Mouse (Mus musculus) kidney, embryonic 14.5 days (tissue): Measurements from ENCODE around the gene Prpf3. TPM values are rescaled to one million over a fixed set of nuclear protein-coding genes. Genes with fewer than 3 reads are reported as not detected.
"Not testable (repeated sequence)": the region's sequence is repeated elsewhere in the genome, so short reads cannot be mapped to it uniquely, and the experiment has no call there.

ENCODE experiments used
- ATAC-seq: fragments of 200-750 bp; cut with Nextera tagmentation; 2 replicates; pipeline ENCODE4 v1.8.0; 2017; ENCODE audit warnings: moderate number of reproducible peaks, mild to moderate bottlenecking, moderate TSS enrichment, moderate library complexity; ENCODE audit not compliant: low FRiP score, low TSS enrichment
- H3K27ac ChIP-seq: fragments of 300-500 bp; sonication (generic); 2 replicates; pipeline ENCODE4 v1.5.1; 2014; ENCODE audit warnings: low read depth, mild to moderate bottlenecking, low read length, moderate library complexity, mixed read lengths
- H3K27me3 ChIP-seq: fragments of 300-500 bp; sonication (generic); 2 replicates; pipeline ENCODE4 v1.6.1; 2014; ENCODE audit warnings: mild to moderate bottlenecking, low read length; ENCODE audit not compliant: control insufficient read depth, insufficient read depth
- H3K36me3 ChIP-seq: fragments of 300-500 bp; sonication (generic); 2 replicates; pipeline ENCODE4 v1.6.1; 2014; ENCODE audit warnings: low read length, mixed read lengths; ENCODE audit not compliant: control insufficient read depth, insufficient read depth
- H3K4me1 ChIP-seq: fragments of 300-500 bp; sonication (generic); 2 replicates; pipeline ENCODE4 v1.6.1; 2014; ENCODE audit warnings: low read length, mixed read lengths; ENCODE audit not compliant: control insufficient read depth, insufficient read depth
- H3K4me2 ChIP-seq: fragments of 300-500 bp; sonication (generic); replicated peaks from 2 replicates; pipeline ENCODE4 v1.6.1; 2014; ENCODE audit warnings: low read depth, mild to moderate bottlenecking, low read length
- H3K4me3 ChIP-seq: fragments of 300-500 bp; sonication (generic); 2 replicates; pipeline ENCODE4 v1.5.1; 2014; ENCODE audit warnings: mild to moderate bottlenecking, low read length
- H3K9ac ChIP-seq: fragments of 300-500 bp; sonication (generic); 2 replicates; pipeline ENCODE4 v1.6.1; 2014; ENCODE audit warnings: low read depth, mild to moderate bottlenecking, low read length, moderate library complexity
- H3K9me3 ChIP-seq: fragments of 300-500 bp; sonication (generic); 2 replicates; pipeline ENCODE4 v1.6.1; 2016; ENCODE audit warnings: low read length; ENCODE audit not compliant: control insufficient read depth
- WGBS: fragments of 180-500 bp; shearing (Covaris S2); extraction: QIAGEN DNeasy Blood & Tissue Kit; methylation state at CpG from one replicate; pipeline ENCODE4 v1.1.7; 2014; 5-methylcytosine and 5-hydroxymethylcytosine counted together
- polyA plus RNA-seq: library from polyadenylated mRNA; unstranded; fragments of >200 nt; fragmentation: Nextera tagmentation; extraction: Ambion mirVana; gene quantifications from 2 replicates; pipeline ENCODE4 v1.2.1, GENCODE M21; 2014

The Prpf3 gene
- polyA plus RNA-seq, 1 experiment from 2014 or later, result 60.8 TPM

- no peaks in the 10 kb centered on the region for H3K9me3 ChIP-seq
- no peak overlapping the region for H3K4me3 ChIP-seq
- H3K27ac ChIP-seq, result no peak overlapping the region
- peaks cover 51% of the 10 kb centered on the region for H3K36me3 ChIP-seq
- ATAC-seq, result no peak
- no peak overlapping the region for H3K4me2 ChIP-seq
- 93% methylated on average over 5 of the region's 5 CpGs for WGBS
- H3K27me3 ChIP-seq, result no peaks in the 10 kb centered on the region
- 0 out of 2 replicates have a peak, but pooled peaks cover 3% of the 10 kb centered on the region for H3K4me1 ChIP-seq
- H3K9ac ChIP-seq, result no peak overlapping the region
These were observed 10.4 kb upstream of the Prpf3 start for GRCm38 (mm10) chr3:95866071-95866470.

- Histone ChIP-seq H3K9ac (no peak overlapping the region), H3K4me2 (no peak overlapping the region), H3K27ac (no peak overlapping the region), H3K4me1 (0 out of 2 replicates have a peak, but pooled peaks cover 3% of the 10 kb centered on the region), H3K9me3 (no peaks in the 10 kb centered on the region), H3K36me3 (peaks cover 51% of the 10 kb centered on the region), H3K27me3 (no peaks in the 10 kb centered on the region), H3K4me3 (no peak overlapping the region)
- ATAC-seq, result no peak
- 92% methylated on average over 20 of the region's 20 CpGs for WGBS
These were observed 9.9 kb upstream of the Prpf3 start for GRCm38 (mm10) chr3:95865571-95865970.

- Histone ChIP-seq H3K4me1 (no peaks in the 10 kb centered on the region), H3K36me3 (peaks cover 51% of the 10 kb centered on the region), H3K9me3 (no peaks in the 10 kb centered on the region), H3K9ac (no peak overlapping the region), H3K4me3 (no peak overlapping the region), H3K27me3 (no peaks in the 10 kb centered on the region), H3K4me2 (no peak overlapping the region), H3K27ac (no peak overlapping the region)
- WGBS, result 83% methylated on average over 5 of the region's 5 CpGs
- ATAC-seq, result no peak
These were observed 9.4 kb upstream of the Prpf3 start for GRCm38 (mm10) chr3:95865050-95865449.

GRCm38 (mm10) chr3:95863578-95863977 lies 7.9 kb upstream of the Prpf3 start:
- H3K27me3 ChIP-seq, result no peaks in the 10 kb centered on the region
- H3K36me3 ChIP-seq, result peaks cover 43% of the 10 kb centered on the region
- no peak overlapping the region for H3K4me2 ChIP-seq
- H3K4me1 ChIP-seq, result no peaks in the 10 kb centered on the region
- ATAC-seq, result no peak
- H3K9me3 ChIP-seq, result no peaks in the 10 kb centered on the region
- WGBS, result 80% methylated on average over 7 of the region's 7 CpGs
- H3K9ac ChIP-seq, result no peak overlapping the region
- H3K4me3 ChIP-seq, result no peak overlapping the region
- H3K27ac ChIP-seq, result no peak overlapping the region

- H3K4me1 ChIP-seq, result no peaks in the 10 kb centered on the region
- H3K9ac ChIP-seq, result no peak overlapping the region
- no peaks in the 10 kb centered on the region for H3K27me3 ChIP-seq
- no peak overlapping the region for H3K4me3 ChIP-seq
- 49% methylated on average over 2 of the region's 2 CpGs for WGBS
- H3K9me3 ChIP-seq, result no peaks in the 10 kb centered on the region
- peak; percentile 41; the same call in 1 of the 2 replicates for ATAC-seq
- H3K27ac ChIP-seq, result no peak overlapping the region
- H3K4me2 ChIP-seq, result no peak overlapping the region
- peaks cover 30% of the 10 kb centered on the region for H3K36me3 ChIP-seq
These were observed 6.1 kb upstream of the Prpf3 start for GRCm38 (mm10) chr3:95861796-95862195.

- 76% methylated on average over 10 of the region's 10 CpGs for WGBS
- H3K4me3 ChIP-seq, result no peak overlapping the region
These were observed 5.5 kb upstream of the Prpf3 start for GRCm38 (mm10) chr3:95861216-95861615.

GRCm38 (mm10) chr3:95860323-95860722 lies 4.6 kb upstream of the Prpf3 start:
- ATAC-seq, result no peak
- peaks cover 17% of the 10 kb centered on the region for H3K36me3 ChIP-seq
- no peak overlapping the region for H3K4me3 ChIP-seq
- H3K4me1 ChIP-seq, result no peaks in the 10 kb centered on the region
- H3K9ac ChIP-seq, result no peak overlapping the region
- WGBS, result 90% methylated on average over 3 of the region's 3 CpGs
- no peak overlapping the region for H3K27ac ChIP-seq
- H3K27me3 ChIP-seq, result no peaks in the 10 kb centered on the region
- H3K4me2 ChIP-seq, result no peak overlapping the region
- no peaks in the 10 kb centered on the region for H3K9me3 ChIP-seq

More at GRCm38 (mm10) chr3:95861216-95861615, 5.5 kb upstream of the Prpf3 start:
- Histone ChIP-seq H3K27me3 (no peaks in the 10 kb centered on the region), H3K36me3 (peaks cover 26% of the 10 kb centered on the region), H3K27ac (no peak overlapping the region), H3K9me3 (no peaks in the 10 kb centered on the region), H3K4me1 (no peaks in the 10 kb centered on the region), H3K9ac (no peak overlapping the region), H3K4me2 (no peak overlapping the region)
- ATAC-seq, result no peak

GRCm38 (mm10) chr3:95858278-95858677 lies 2.6 kb upstream of the Prpf3 start:
- H3K4me1 ChIP-seq, H3K4me2 ChIP-seq, H3K27ac ChIP-seq, H3K9ac ChIP-seq, H3K36me3 ChIP-seq, H3K9me3 ChIP-seq, ATAC-seq, H3K27me3 ChIP-seq, H3K4me3 ChIP-seq: not testable (repeated sequence)
- WGBS, result 81% methylated on average over 3 of the region's 3 CpGs

GRCm38 (mm10) chr3:95857050-95857449 lies 1.4 kb upstream of the Prpf3 start:
- H3K27me3 ChIP-seq, H3K9ac ChIP-seq, H3K27ac ChIP-seq, H3K4me2 ChIP-seq, H3K9me3 ChIP-seq, H3K4me1 ChIP-seq, ATAC-seq, H3K4me3 ChIP-seq: not testable (repeated sequence)
- 82% methylated on average over 1 of the region's 1 CpGs for WGBS
- H3K36me3 ChIP-seq, result peaks cover 14% of the 10 kb centered on the region
